Mouse (Mus musculus): ENCODE results near the gene Gm45785.

DNA sequence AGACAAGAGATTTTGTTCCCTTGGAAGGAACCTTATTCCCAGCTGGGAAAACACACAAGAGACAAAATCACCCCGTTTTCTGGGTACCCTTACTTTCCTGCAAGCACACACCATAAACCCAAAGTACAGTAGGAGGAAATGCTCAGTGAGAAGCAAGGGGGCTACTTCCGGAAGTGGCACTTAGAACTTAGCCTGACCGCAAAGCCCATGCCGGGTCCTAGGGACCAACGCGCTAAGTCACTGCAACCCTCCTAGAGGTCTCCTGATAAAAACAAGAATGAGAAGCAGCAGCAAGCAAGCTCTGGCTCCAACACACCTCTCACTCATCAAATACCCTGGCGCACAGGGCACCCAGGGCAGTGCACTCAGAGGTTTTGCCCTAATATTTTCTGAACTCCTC lies 23.2 kb upstream of the Gm45785 start:
- TF ChIP-seq CTCF (IDR thresholded peaks at IDR 0.05) (no peak), EP300 (IDR thresholded peaks at IDR 0.05) (no peak)

Data from lung, postnatal 0 days (tissue).